23 mouse cellular contexts compared by ENCODE assay signal in the genomic region with DNA sequence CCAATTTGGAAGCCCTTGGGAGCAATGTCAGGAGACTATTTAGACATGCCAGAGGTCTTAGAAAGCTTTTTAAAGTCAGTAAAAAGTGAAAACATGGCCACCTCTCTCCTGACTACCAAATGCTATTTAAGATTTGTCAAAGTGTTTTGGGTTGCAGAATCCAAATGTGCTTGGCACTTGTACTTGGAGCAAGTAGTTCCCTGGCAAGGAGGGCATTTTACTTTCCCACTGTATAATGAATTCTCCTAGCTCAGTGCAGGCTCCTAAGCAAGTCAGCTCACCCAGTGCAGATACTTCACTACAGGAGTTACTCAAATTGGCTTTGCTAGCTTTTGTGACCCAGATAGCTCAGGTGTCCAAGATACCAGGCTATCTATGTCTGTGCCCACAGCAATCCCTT. TPM values are rescaled to one million over a fixed set of nuclear protein-coding genes. Genes with fewer than 3 reads are reported as not detected.
"Had no signal": no experiment of that assay in that cellular context is flagged by ENCODE, and none has a peak within 500 bp of the region (broad histone marks: within the 10 kb centered on the region; RNA-seq: fewer than 3 reads in every experiment).

No protein-coding gene starts in this region.

- DNase-seq: kidney, postnatal 25 days; layer of hippocampus, adult 9-11 months; liver; lung, adult 18-20 months; lung, postnatal 10 days; lung, postnatal 36 days; thymus, postnatal 25 days had no signal

- H3K4me1 ChIP-seq: liver, embryonic 12.5 days; liver, embryonic 15.5 days; midbrain, embryonic 12.5 days; midbrain, embryonic 15.5 days; neural tube, embryonic 13.5 days; stomach, embryonic 15.5 days had no signal

- H3K9ac ChIP-seq: limb, embryonic 13.5 days; liver, embryonic 12.5 days; liver, embryonic 15.5 days; lung, embryonic 15.5 days; midbrain, embryonic 12.5 days; midbrain, embryonic 15.5 days; neural tube, embryonic 13.5 days; stomach, embryonic 15.5 days had no signal

- H3K9me3 ChIP-seq: limb, embryonic 10.5 days; limb, embryonic 13.5 days; liver, embryonic 12.5 days; liver, embryonic 15.5 days; lung, embryonic 15.5 days; midbrain, embryonic 12.5 days; midbrain, embryonic 15.5 days; neural tube, embryonic 13.5 days; stomach, embryonic 15.5 days had no signal

- H3K4me3 ChIP-seq: layer of hippocampus, adult 2 months; limb, embryonic 10.5 days; limb, embryonic 13.5 days; liver, embryonic 12.5 days; liver, embryonic 15.5 days; lung, embryonic 15.5 days; midbrain, embryonic 12.5 days; midbrain, embryonic 15.5 days; myocyte; neural tube, embryonic 13.5 days; stomach, embryonic 15.5 days had no signal

- ATAC-seq: liver, embryonic 12.5 days; midbrain, embryonic 15.5 days had no signal

- H3K36me3 ChIP-seq: limb, embryonic 10.5 days; limb, embryonic 13.5 days; liver, embryonic 12.5 days; liver, embryonic 15.5 days; lung, embryonic 15.5 days; midbrain, embryonic 12.5 days; midbrain, embryonic 15.5 days; neural tube, embryonic 13.5 days; stomach, embryonic 15.5 days had no signal

- H3K4me2 ChIP-seq: limb, embryonic 13.5 days; liver, embryonic 12.5 days; liver, embryonic 15.5 days; lung, embryonic 15.5 days; midbrain, embryonic 12.5 days; midbrain, embryonic 15.5 days; neural tube, embryonic 13.5 days; stomach, embryonic 15.5 days had no signal

- H3K27me3 ChIP-seq: limb, embryonic 13.5 days; liver, embryonic 12.5 days; liver, embryonic 15.5 days; lung, embryonic 15.5 days; midbrain, embryonic 12.5 days; midbrain, embryonic 15.5 days; neural tube, embryonic 13.5 days; stomach, embryonic 15.5 days had no signal

- H3K27ac ChIP-seq: kidney, postnatal 0 days; layer of hippocampus, adult 2 months; limb, embryonic 10.5 days; liver, embryonic 12.5 days; liver, embryonic 15.5 days; lung, embryonic 15.5 days; midbrain, embryonic 12.5 days; midbrain, embryonic 15.5 days; neural tube, embryonic 13.5 days; stomach, embryonic 15.5 days had no signal

RNA-seq across cellular contexts. Expression of gene Sfrp2, which starts 46.7 kb away (rescaled TPM):
- total RNA-seq: megakaryocyte progenitor cell, adult 5-6 weeks; megakaryocyte-erythroid progenitor cell, adult 5-6 weeks; monocyte, adult 5-6 weeks; neutrophil, adult 5-6 weeks had no signal
